ENCODE assay signal across 21 mouse cellular contexts in the genomic region with DNA sequence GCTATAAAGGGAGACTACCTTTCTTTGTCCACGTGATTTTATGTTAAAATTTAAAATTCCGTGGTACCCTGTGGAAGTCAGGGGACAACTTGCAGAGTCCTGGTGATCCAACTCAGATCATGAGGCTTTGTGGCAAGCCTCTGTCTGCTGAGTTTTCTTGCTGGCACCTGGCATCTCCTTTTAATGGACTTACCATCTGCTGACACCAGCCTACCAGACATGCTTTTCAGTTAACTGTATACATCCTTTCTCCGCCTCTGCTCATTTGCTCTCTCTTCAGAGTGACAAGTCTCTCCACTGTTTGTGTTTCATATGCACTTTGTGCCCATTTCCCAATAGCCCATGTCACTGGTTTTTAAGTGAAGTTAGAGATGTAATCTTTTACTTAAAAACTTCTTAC.
DNase-seq lines count a peak whose midpoint lies in the region; TF ChIP-seq lines count a peak whose summit lies in the region.
"Had no signal": no experiment of that assay in that cellular context is flagged by ENCODE, and none has a peak within 500 bp of the region (broad histone marks: within the 10 kb centered on the region; RNA-seq: fewer than 3 reads in every experiment).

No protein-coding gene starts in this region.

- no peak overlapping the region for H3K4me3 ChIP-seq in thymus, adult 2 months (ENCODE audit: control insufficient read depth, insufficient read depth, low read length)
- H3K4me3 ChIP-seq: forebrain, embryonic 10.5 days; forebrain, embryonic 13.5 days; heart, adult 2 months; heart, embryonic 10.5 days; heart, embryonic 13.5 days; hindbrain, embryonic 10.5 days; hindbrain, embryonic 13.5 days; intestine, embryonic 15.5 days had no signal

- H3K4me1 ChIP-seq in thymus, adult 2 months (replicated peaks; ENCODE audit: control insufficient read depth, insufficient read depth, low read length) = peaks cover 14% of the 10 kb centered on the region
- H3K4me1 ChIP-seq: forebrain, embryonic 10.5 days; forebrain, embryonic 13.5 days; heart, embryonic 10.5 days; heart, embryonic 13.5 days; hindbrain, embryonic 10.5 days; hindbrain, embryonic 13.5 days; intestine, embryonic 15.5 days had no signal

- TF ChIP-seq POLR2A in thymus, adult 2 months (IDR thresholded peaks at IDR 0.05; ENCODE audit: control insufficient read depth, extremely low read depth, insufficient read depth, low read length, poor library complexity) = no peak

- WGBS in thymus, adult 2 months = 37% methylated on average over 3 of the region's 3 CpGs

- H3K36me3 ChIP-seq in thymus, adult 2 months (ENCODE audit: control insufficient read depth, insufficient read depth, low read length) = no peaks in the 10 kb centered on the region
- H3K36me3 ChIP-seq: forebrain, embryonic 10.5 days; heart, embryonic 10.5 days; heart, embryonic 13.5 days; hindbrain, embryonic 10.5 days; hindbrain, embryonic 13.5 days; intestine, embryonic 15.5 days had no signal

- DNase-seq in brain, adult 2 months (ENCODE audit: low read depth, low spot score) = peak; percentile 13
- DNase-seq in thymus, adult 2 months = peak; percentile 52
- DNase-seq in thymus, postnatal 14 days = peak; percentile 67
- DNase-seq in Muller cell, postnatal 12 days (ENCODE audit: inconsistent ontology term) = no peak
- DNase-seq in heart, postnatal 4 days = no peak
- no peak for DNase-seq in kidney, adult 11 months
- DNase-seq: adrenal gland, adult 8-10 months; adrenal gland, postnatal 25 days; B cell, adult 2 months; cerebellum, adult 18-20 months; cerebellum, adult 9-10 months; cerebellum, postnatal 14 days; gastrocnemius, postnatal 36 days; heart, adult 2 months had no signal

- H3K27ac ChIP-seq in thymus, adult 2 months (ENCODE audit: control insufficient read depth, insufficient read depth, low read length) = peak overlapping the region; percentile 76
- H3K27ac ChIP-seq: forebrain, embryonic 10.5 days; forebrain, embryonic 13.5 days; heart, adult 2 months; heart, embryonic 10.5 days; heart, embryonic 13.5 days; hindbrain, embryonic 10.5 days; hindbrain, embryonic 13.5 days; intestine, embryonic 15.5 days had no signal

- H3K27me3 ChIP-seq in thymus, adult 2 months (ENCODE audit: control insufficient read depth, insufficient read depth, low read length) = no peaks in the 10 kb centered on the region
- H3K27me3 ChIP-seq: forebrain, embryonic 13.5 days; heart, embryonic 13.5 days; hindbrain, embryonic 13.5 days; intestine, embryonic 15.5 days had no signal

- no peak for TF ChIP-seq CTCF in thymus, adult 2 months (IDR thresholded peaks at IDR 0.05; ENCODE audit: borderline replicate concordance, control insufficient read depth, extremely low read depth, insufficient read depth, low read length, poor library complexity)

Comparison
In these comparisons a context has a peak if more than half of its experiments do, and no peak if none do; other contexts are left out.
1. DNase-seq: peak in brain, adult 2 months (single experiment), thymus, adult 2 months (single experiment) and thymus, postnatal 14 days (single experiment); none in Muller cell, postnatal 12 days (single experiment), heart, postnatal 4 days (single experiment) and kidney, adult 11 months (single experiment).